Mouse (Mus musculus): Measurements from ENCODE around the gene Nmnat3. TPM values are rescaled to one million over a fixed set of nuclear protein-coding genes. Genes with fewer than 3 reads are reported as not detected.

Gene Nmnat3
- total RNA-seq, 2 experiments from 2014 or later = 40.2 to 51.1 TPM

DNA sequence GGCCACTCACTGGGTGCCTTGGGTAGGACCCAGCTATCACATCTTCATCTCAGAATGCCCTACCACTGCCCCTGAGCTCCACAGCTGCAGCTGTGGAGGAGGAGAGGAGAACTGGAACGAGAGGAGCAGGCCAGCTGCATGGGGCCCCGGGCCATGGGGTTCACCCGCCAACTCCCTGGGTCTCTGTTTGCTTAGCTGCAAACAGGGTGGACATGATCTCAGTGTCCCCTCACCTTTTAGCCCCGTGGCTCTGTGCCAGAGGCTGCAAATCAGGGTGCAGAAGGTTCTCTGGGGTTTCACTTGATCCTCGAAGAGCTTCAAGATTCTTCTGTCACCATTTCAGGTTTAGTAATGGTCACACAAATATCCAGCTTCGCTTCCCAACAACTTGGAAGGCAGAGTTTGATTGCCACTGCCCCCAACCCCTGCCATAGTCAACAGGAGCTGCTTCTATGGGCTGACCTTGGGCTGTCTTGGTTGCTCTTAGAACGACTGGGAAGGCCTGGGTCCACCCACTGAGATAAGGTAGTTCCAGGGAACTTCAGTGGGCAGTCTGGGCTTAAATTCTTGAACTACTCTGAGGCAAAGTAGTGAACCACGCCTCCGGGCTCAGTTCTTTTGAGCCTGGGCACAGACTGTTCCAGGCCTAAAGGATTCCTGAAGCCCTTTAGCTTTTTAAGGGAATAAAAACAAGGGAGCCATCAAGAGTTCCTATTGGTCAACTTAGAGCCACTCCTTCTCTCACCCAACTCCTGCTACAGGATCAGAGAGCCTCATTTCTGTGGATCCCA lies 158.3 kb downstream of the Nmnat3 start:
- no peak for ATAC-seq (replicated peaks; ENCODE audit: low FRiP score, poor library complexity, severe bottlenecking)

DNA sequence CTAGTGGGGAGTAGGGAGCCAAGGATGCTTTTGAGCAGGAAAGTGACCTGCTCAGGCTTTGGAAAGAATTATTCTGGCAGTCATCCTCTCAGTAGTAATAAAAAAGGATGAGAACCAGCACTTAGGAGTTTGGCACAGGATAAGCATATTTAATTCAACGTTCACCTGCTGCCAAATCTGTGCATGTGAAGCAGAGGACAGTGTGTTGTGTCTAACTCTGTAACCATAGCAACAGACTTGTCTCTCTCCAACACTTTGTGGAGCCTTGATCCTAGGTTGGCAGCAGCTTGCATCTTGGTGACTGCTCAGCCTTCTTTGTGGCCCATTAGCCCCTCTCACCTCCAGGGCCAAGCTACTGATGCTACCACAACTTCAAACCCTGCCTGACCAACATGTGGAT lies 163.7 kb downstream of the Nmnat3 start:
- no peak for ATAC-seq (replicated peaks; ENCODE audit: low FRiP score, poor library complexity, severe bottlenecking)

DNA sequence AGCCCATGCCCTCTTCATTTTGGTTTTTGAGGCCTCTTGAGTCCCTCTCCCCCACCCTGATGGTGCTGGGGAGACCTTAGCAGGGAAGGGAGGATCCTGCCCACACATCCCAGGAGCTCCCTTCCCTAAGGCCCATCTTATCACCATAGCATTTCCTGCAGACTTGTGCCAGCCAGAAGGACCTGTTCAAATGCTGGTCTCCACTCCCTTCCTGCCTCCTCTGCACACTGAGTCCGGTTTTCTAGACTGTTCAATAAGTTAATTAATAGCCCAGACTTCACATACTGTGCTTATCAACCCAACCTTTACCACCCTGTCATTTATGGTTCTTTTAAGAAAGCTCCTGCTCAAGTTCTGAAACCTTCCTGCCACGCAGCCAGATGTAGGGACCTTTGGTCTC lies 179.5 kb downstream of the Nmnat3 start:
- no peak for ATAC-seq (replicated peaks; ENCODE audit: low FRiP score, poor library complexity, severe bottlenecking)

Other genes with a start within 250 kb of the Nmnat3 start
- gene Rbp1, start 135.5 kb downstream of the Nmnat3 start, total RNA-seq (2015; ENCODE audit: low replicate concordance) = 0.84 and 5.2 TPM in 2 replicates
- 0.70 TPM in 1 of 2 replicates, not detected in the other for gene Rbp1, start 135.5 kb downstream of the Nmnat3 start, total RNA-seq (2017; ENCODE audit: low replicate concordance)
- not detected in 2 replicates for gene Rbp2, start 198.7 kb downstream of the Nmnat3 start, total RNA-seq (2015; ENCODE audit: low replicate concordance)
- gene Rbp2, start 198.7 kb downstream of the Nmnat3 start, total RNA-seq (2017; ENCODE audit: low replicate concordance) = not detected in 2 replicates